Mouse (Mus musculus) heart, embryonic 15.5 days (tissue): ENCODE results near the gene Sos2. TPM values are rescaled to one million over a fixed set of nuclear protein-coding genes. Genes with fewer than 3 reads are reported as not detected.

Experiments used
- ATAC-seq: fragments of 200-750 bp; cut with Nextera tagmentation; replicated peaks from 2 replicates; pipeline ENCODE4 v1.8.0; 2017; ENCODE audit warnings: low read depth, moderate TSS enrichment; ENCODE audit not compliant: insufficient number of reproducible peaks, insufficient read depth, low FRiP score
- H3K27ac ChIP-seq: fragments of 300-500 bp; sonication (generic); 2 replicates; pipeline ENCODE4 v1.5.1; 2015; ENCODE audit warnings: mild to moderate bottlenecking, inconsistent platforms
- H3K27me3 ChIP-seq: fragments of 300-500 bp; sonication (generic); 2 replicates; pipeline ENCODE4 v1.6.1; 2015; ENCODE audit warnings: inconsistent platforms
- H3K36me3 ChIP-seq: fragments of 300-500 bp; sonication (generic); 2 replicates; pipeline ENCODE4 v1.6.1; 2015; ENCODE audit warnings: mild to moderate bottlenecking, inconsistent platforms
- H3K4me1 ChIP-seq: fragments of 300-500 bp; sonication (generic); replicated peaks from 2 replicates; pipeline ENCODE4 v1.6.1; 2015; ENCODE audit warnings: inconsistent platforms
- H3K4me2 ChIP-seq: fragments of 300-500 bp; sonication (generic); 2 replicates; pipeline ENCODE4 v1.6.1; 2015; ENCODE audit warnings: inconsistent platforms, mild to moderate bottlenecking, moderate library complexity
- H3K4me3 ChIP-seq: fragments of 300-500 bp; sonication (generic); 2 replicates; pipeline ENCODE4 v1.5.1; 2015; ENCODE audit warnings: mild to moderate bottlenecking, inconsistent platforms
- H3K9ac ChIP-seq: fragments of 300-500 bp; sonication (generic); 2 replicates; pipeline ENCODE4 v1.6.1; 2015; ENCODE audit warnings: mild to moderate bottlenecking, inconsistent platforms
- H3K9me3 ChIP-seq: fragments of 300-500 bp; sonication (generic); replicated peaks from 2 replicates; pipeline ENCODE4 v1.6.1; 2016; ENCODE audit warnings: inconsistent platforms
- WGBS: fragments of 180-500 bp; shearing (Covaris S2); methylation state at CpG from one replicate; pipeline ENCODE4 v1.1.7; 2015; ENCODE audit warnings: mixed read lengths; 5-methylcytosine and 5-hydroxymethylcytosine counted together
- polyA plus RNA-seq: library from polyadenylated mRNA; unstranded; fragments of >200 nt; fragmentation: Nextera tagmentation; extraction: Ambion mirVana; gene quantifications from 2 replicates; pipeline ENCODE4 v1.2.1, GENCODE M21; 2015

Gene Sos2
- polyA plus RNA-seq, 1 experiment from 2014 or later, result 6.7 TPM

GRCm38 (mm10) chr12:69693471-69693870, 11.8 kb upstream of the Sos2 start:
- H3K4me2 ChIP-seq, result no peak overlapping the region
- no peak overlapping the region for H3K4me3 ChIP-seq
- no peaks in the 10 kb centered on the region for H3K27me3 ChIP-seq
- 85% methylated on average over 17 of the region's 17 CpGs for WGBS
- no peaks in the 10 kb centered on the region for H3K36me3 ChIP-seq
- H3K9me3 ChIP-seq, result no peaks in the 10 kb centered on the region
- H3K9ac ChIP-seq, result no peak overlapping the region
- no peak overlapping the region for H3K27ac ChIP-seq
- peaks cover under 1% of the 10 kb centered on the region; the same call in 1 of the 2 replicates for H3K4me1 ChIP-seq
- ATAC-seq, result no peak

GRCm38 (mm10) chr12:69690714-69691113, 9.1 kb upstream of the Sos2 start:
- 85% methylated on average over 4 of the region's 4 CpGs for WGBS
- no peak for ATAC-seq

GRCm38 (mm10) chr12:69689094-69689493, 7.4 kb upstream of the Sos2 start:
- peaks cover 3% of the 10 kb centered on the region for H3K4me1 ChIP-seq
- no peaks in the 10 kb centered on the region for H3K36me3 ChIP-seq
- H3K27me3 ChIP-seq, result no peaks in the 10 kb centered on the region
- no peak overlapping the region for H3K4me2 ChIP-seq
- no peaks in the 10 kb centered on the region for H3K9me3 ChIP-seq
- ATAC-seq, result no peak
- H3K4me3 ChIP-seq, result no peak overlapping the region
- H3K9ac ChIP-seq, result no peak overlapping the region
- 0 out of 2 replicates have a peak overlapping the region, but pooled peaks have one; percentile 15 for H3K27ac ChIP-seq

More at GRCm38 (mm10) chr12:69690714-69691113, 9.1 kb upstream of the Sos2 start:
- H3K27ac ChIP-seq, result no peak overlapping the region
- no peaks in the 10 kb centered on the region for H3K9me3 ChIP-seq
- no peak overlapping the region for H3K9ac ChIP-seq
- no peaks in the 10 kb centered on the region for H3K36me3 ChIP-seq
- no peak overlapping the region for H3K4me3 ChIP-seq
- peaks cover 3% of the 10 kb centered on the region; the same call in 1 of the 2 replicates for H3K4me1 ChIP-seq
- no peak overlapping the region for H3K4me2 ChIP-seq
- no peaks in the 10 kb centered on the region for H3K27me3 ChIP-seq

GRCm38 (mm10) chr12:69688368-69688767, 6.7 kb upstream of the Sos2 start:
- no peaks in the 10 kb centered on the region for H3K9me3 ChIP-seq
- no peaks in the 10 kb centered on the region for H3K36me3 ChIP-seq
- no peak overlapping the region for H3K4me2 ChIP-seq
- no peak overlapping the region for H3K9ac ChIP-seq
- H3K4me1 ChIP-seq, result peaks cover 8% of the 10 kb centered on the region
- WGBS, result 23% methylated on average over 2 of the region's 2 CpGs
- ATAC-seq, result no peak
- H3K27ac ChIP-seq, result peak overlapping the region; percentile 15
- no peaks in the 10 kb centered on the region for H3K27me3 ChIP-seq
- H3K4me3 ChIP-seq, result no peak overlapping the region

- H3K9ac ChIP-seq, result no peak overlapping the region
- H3K27me3 ChIP-seq, result no peaks in the 10 kb centered on the region
- no peaks in the 10 kb centered on the region for H3K9me3 ChIP-seq
- WGBS, result 19% methylated on average over 10 of the region's 10 CpGs
- no peak; the same call in 1 of the 2 replicates for ATAC-seq
- H3K4me3 ChIP-seq, result peak overlapping the region; percentile 7; the same call in 1 of the 2 replicates
- peak overlapping the region; percentile 99 for H3K27ac ChIP-seq
- H3K4me2 ChIP-seq, result peak overlapping the region; percentile 77
- no peaks in the 10 kb centered on the region for H3K36me3 ChIP-seq
- peaks cover 23% of the 10 kb centered on the region for H3K4me1 ChIP-seq
Measured at GRCm38 (mm10) chr12:69683537-69683936, 1.9 kb upstream of the Sos2 start.

- peak overlapping the region; percentile 100; the same call in 1 of the 2 replicates for H3K9ac ChIP-seq
- WGBS, result 46% methylated on average over 14 of the region's 14 CpGs
- H3K27ac ChIP-seq, result peak overlapping the region; percentile 99
- H3K4me3 ChIP-seq, result peak overlapping the region; percentile 99
- no peak for ATAC-seq
- H3K27me3 ChIP-seq, result no peaks in the 10 kb centered on the region
- H3K36me3 ChIP-seq, result no peaks in the 10 kb centered on the region
- H3K4me2 ChIP-seq, result peak overlapping the region; percentile 77
- H3K4me1 ChIP-seq, result peaks cover 20% of the 10 kb centered on the region
- no peaks in the 10 kb centered on the region for H3K9me3 ChIP-seq
Measured at GRCm38 (mm10) chr12:69682788-69683419, 1.3 kb upstream of the Sos2 start.

- 1% methylated on average over 54 of the region's 54 CpGs for WGBS
- Histone ChIP-seq H3K27me3 (no peaks in the 10 kb centered on the region), H3K4me1 (peaks cover 20% of the 10 kb centered on the region), H3K9ac (peak overlapping the region; percentile 100), H3K27ac (peak overlapping the region; percentile 99), H3K4me2 (peak overlapping the region; percentile 77), H3K4me3 (peak overlapping the region; percentile 99), H3K36me3 (no peaks in the 10 kb centered on the region), H3K9me3 (no peaks in the 10 kb centered on the region)
- peak; percentile 90 for ATAC-seq
Measured at GRCm38 (mm10) chr12:69682065-69682787, 574 bp upstream of the Sos2 start.

GRCm38 (mm10) chr12:69680635-69681565, 752 bp downstream of the Sos2 start:
- H3K36me3 ChIP-seq, result no peaks in the 10 kb centered on the region
- H3K4me2 ChIP-seq, result peak overlapping the region; percentile 77
- H3K9me3 ChIP-seq, result no peaks in the 10 kb centered on the region
- H3K4me1 ChIP-seq, result peaks cover 26% of the 10 kb centered on the region
- 1% methylated on average over 56 of the region's 56 CpGs for WGBS
- H3K27ac ChIP-seq, result peak overlapping the region; percentile 99
- H3K9ac ChIP-seq, result peak overlapping the region; percentile 100
- peak; percentile 57; the same call in 1 of the 2 replicates for ATAC-seq
- peak overlapping the region; percentile 99 for H3K4me3 ChIP-seq
- no peaks in the 10 kb centered on the region for H3K27me3 ChIP-seq

GRCm38 (mm10) chr12:69676157-69676556, 5.5 kb downstream of the Sos2 start:
- H3K27me3 ChIP-seq, result no peaks in the 10 kb centered on the region

GRCm38 (mm10) chr12:69674576-69675537, 6.8 kb downstream of the Sos2 start:
- H3K36me3 ChIP-seq, result no peaks in the 10 kb centered on the region
- ATAC-seq, result no peak
- H3K4me3 ChIP-seq, result no peak overlapping the region
- H3K27ac ChIP-seq, result peak overlapping the region; percentile 45; the same call in 1 of the 2 replicates
- no peaks in the 10 kb centered on the region for H3K27me3 ChIP-seq
- no peak overlapping the region for H3K4me2 ChIP-seq
- H3K9me3 ChIP-seq, result no peaks in the 10 kb centered on the region
- peaks cover 24% of the 10 kb centered on the region for H3K4me1 ChIP-seq
- 69% methylated on average over 10 of the region's 10 CpGs for WGBS
- H3K9ac ChIP-seq, result no peak overlapping the region

More at GRCm38 (mm10) chr12:69676157-69676556, 5.5 kb downstream of the Sos2 start:
- peaks cover 29% of the 10 kb centered on the region for H3K4me1 ChIP-seq
- no peak overlapping the region for H3K4me2 ChIP-seq
- no peak overlapping the region for H3K27ac ChIP-seq
- no peak overlapping the region for H3K4me3 ChIP-seq
- no peaks in the 10 kb centered on the region for H3K9me3 ChIP-seq
- no peaks in the 10 kb centered on the region for H3K36me3 ChIP-seq
- 78% methylated on average over 4 of the region's 4 CpGs for WGBS
- ATAC-seq, result no peak
- H3K9ac ChIP-seq, result no peak overlapping the region
